Mouse (Mus musculus) bone marrow macrophage, adult 2 months (primary cell): ENCODE measurements around the gene Ipo4. TPM values are rescaled to one million over a fixed set of nuclear protein-coding genes. Genes with fewer than 3 reads are reported as not detected.

Experiments
- H3K27ac ChIP-seq: 2 replicates; pipeline ENCODE4 v1.5.1; 2012; ENCODE audit warnings: low read depth, low read length; ENCODE audit not compliant: insufficient read depth
- H3K4me1 ChIP-seq: 2 replicates; pipeline ENCODE4 v1.6.1; 2012; ENCODE audit warnings: low read length; ENCODE audit not compliant: control insufficient read depth, insufficient read depth
- H3K4me3 ChIP-seq: 2 replicates; pipeline ENCODE4 v1.5.1; 2012; ENCODE audit warnings: mild to moderate bottlenecking, low read length, moderate library complexity; ENCODE audit not compliant: insufficient read depth
- CTCF ChIP-seq: IDR thresholded peaks from 2 replicates; pipeline ENCODE4 v1.5.1; 2012; ENCODE audit warnings: low read depth, mild to moderate bottlenecking, low read length, moderate library complexity
- POLR2A ChIP-seq: IDR thresholded peaks from 2 replicates; pipeline ENCODE4 v1.6.1; 2012; ENCODE audit warnings: mild to moderate bottlenecking, low read depth, low read length, borderline replicate concordance
- polyA plus RNA-seq: library from polyadenylated mRNA; stranded (reverse); fragments of >200 nt; gene quantifications from 2 replicates; pipeline ENCODE4 v1.2.4, GENCODE M21; 2012; ENCODE audit not compliant: missing spikeins, insufficient read depth, insufficient read length

Gene Ipo4
- 31.4 and 33.3 TPM in 2 replicates for polyA plus RNA-seq

DNA sequence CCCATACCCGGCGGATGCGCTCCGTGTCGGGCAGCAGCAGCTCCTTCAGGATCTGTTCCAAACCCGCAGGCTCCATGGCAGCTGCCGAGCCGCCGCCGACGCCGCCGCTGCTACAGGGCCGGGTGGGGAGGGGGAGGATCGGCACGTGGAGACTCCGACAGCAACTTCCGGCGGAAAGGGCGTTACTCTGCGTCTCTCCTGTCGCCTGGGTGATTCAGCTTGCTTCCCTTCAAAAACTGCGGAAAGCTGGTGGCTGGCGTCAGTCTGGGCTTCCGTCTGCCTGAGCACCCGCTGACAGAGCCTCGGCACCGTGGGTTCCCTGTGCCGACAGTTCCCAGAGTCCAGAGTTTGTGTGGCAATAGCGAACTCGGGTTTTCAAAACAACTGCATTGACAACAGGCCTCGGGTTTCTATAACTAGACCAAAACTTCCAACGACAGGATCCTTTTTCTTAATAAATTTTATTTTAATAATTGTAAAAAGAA is at the start of gene Ipo4:
Gene Ipo4, minus strand, starts transcription at position 435 of the 485 bp plus-strand sequence.
- peak within 1 kb of the TSS; percentile 83 for H3K4me3 ChIP-seq
- H3K27ac ChIP-seq = peak within 1 kb of the TSS; percentile 24; the same call in 1 of the 2 replicates
- TF ChIP-seq POLR2A (no peak), CTCF (no peak)
- H3K4me1 ChIP-seq = peaks cover 5% of the 10 kb centered on the region; the same call in 1 of the 2 replicates

DNA sequence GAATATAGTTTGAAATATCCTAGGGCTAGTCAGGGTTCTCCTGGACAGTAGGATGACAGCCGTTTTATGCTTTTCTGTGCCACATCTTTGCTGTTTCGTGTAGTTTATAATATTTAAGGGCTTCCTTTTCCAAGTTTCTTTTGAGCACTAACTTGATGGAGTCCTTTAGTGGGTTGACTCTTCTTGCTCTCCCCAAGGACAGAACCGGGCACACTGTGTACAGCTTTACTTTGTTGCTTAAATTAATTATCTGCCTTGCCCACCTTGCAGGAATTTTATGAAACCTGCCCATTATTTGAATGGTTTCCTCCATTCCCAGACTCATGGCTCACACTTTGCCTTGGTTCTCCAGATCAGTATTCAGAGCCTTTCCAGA is 46.3 kb upstream of the Ipo4 start:
- peak overlapping the region; percentile 87 for H3K4me3 ChIP-seq
- H3K4me1 ChIP-seq = peaks cover 26% of the 10 kb centered on the region
- TF ChIP-seq POLR2A = no peak
- no peak for TF ChIP-seq CTCF
- peak overlapping the region; percentile 26 for H3K27ac ChIP-seq

GRCm38 (mm10) chr14:55681160-55682117 is 45.7 kb upstream of the Ipo4 start, which contains the start of gene Tinf2:
Gene Tinf2 (minus strand): TSS chr14:55681820.
- Histone ChIP-seq H3K4me1 (peaks cover 32% of the 10 kb centered on the region), H3K4me3 (peak within 1 kb of the TSS; percentile 87), H3K27ac (peak within 1 kb of the TSS; percentile 61)
- TF ChIP-seq CTCF = peak; percentile 98
- no peak for TF ChIP-seq POLR2A

GRCm38 (mm10) chr14:55677615-55678014 is 41.9 kb upstream of the Ipo4 start:
- H3K4me3 ChIP-seq = no peak overlapping the region
- H3K4me1 ChIP-seq = peaks cover 26% of the 10 kb centered on the region
- no peak overlapping the region for H3K27ac ChIP-seq
- TF ChIP-seq POLR2A (no peak), CTCF (no peak)

GRCm38 (mm10) chr14:55672741-55673060 is 36.9 kb upstream of the Ipo4 start:
- TF ChIP-seq CTCF (no peak), POLR2A (no peak)
- H3K27ac ChIP-seq = peak overlapping the region; percentile 53; the same call in 1 of the 2 replicates

DNA sequence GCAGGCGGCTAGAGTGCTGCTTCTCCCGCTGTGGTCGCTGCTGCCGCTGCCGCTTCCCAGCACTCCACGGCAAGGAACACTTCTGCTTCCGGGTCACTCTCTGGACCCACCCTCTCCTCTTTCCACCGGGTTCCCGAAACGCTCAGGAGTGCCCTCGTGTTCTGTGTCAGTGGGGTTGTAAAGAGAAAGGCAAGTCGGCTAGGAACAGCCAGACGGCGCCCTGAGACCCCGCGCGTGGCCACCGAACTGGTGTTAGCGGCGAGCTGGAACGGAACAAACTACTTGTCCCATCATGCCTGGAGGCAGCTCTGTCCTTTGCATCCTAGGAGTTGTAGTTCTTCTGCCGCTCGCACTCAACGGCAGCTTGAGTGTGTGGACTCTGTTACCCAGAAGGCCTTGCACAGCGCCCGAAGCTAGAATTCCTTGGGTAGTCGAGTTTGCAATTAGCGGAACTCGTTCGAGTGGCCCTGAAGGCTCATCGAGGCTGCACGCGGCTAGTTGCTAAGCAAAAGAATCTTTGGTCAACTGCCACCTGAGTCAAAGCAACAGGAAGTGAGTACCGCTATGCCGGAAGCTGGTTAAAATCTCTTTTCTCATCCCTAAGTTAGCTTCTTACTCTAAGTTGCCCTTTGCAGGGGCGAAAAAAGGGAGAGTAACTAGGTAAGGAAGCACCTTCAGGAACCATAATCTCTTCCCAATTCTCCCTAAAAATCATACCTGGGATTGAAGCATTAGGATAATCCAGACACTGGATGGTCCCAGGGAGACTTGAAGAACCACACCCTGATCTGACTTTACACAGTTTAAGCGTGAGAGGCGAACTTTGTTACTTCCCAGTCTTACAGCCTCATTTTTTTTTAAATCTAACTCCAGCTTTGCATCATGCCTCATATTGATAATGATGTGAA is 36.3 kb upstream of the Ipo4 start, which contains the start of the genes Gmpr2 and Nedd8:
Gene Gmpr2, plus strand, starts transcription at position 109 of the 908 bp plus-strand sequence.
Gene Nedd8, minus strand, starts transcription at position 292 of the 908 bp plus-strand sequence.
- Histone ChIP-seq H3K27ac (peak within 1 kb of the TSS; percentile 92), H3K4me1 (peaks cover 15% of the 10 kb centered on the region), H3K4me3 (peak within 1 kb of the TSS; percentile 91)
- TF ChIP-seq CTCF = no peak
- TF ChIP-seq POLR2A = no peak

More at GRCm38 (mm10) chr14:55672741-55673060, 36.9 kb upstream of the Ipo4 start:
- peaks cover 18% of the 10 kb centered on the region for H3K4me1 ChIP-seq
- peak overlapping the region; percentile 66 for H3K4me3 ChIP-seq

- H3K4me1 ChIP-seq = peaks cover 9% of the 10 kb centered on the region
- peak overlapping the region; percentile 91 for H3K4me3 ChIP-seq
- H3K27ac ChIP-seq = peak overlapping the region; percentile 92
- TF ChIP-seq POLR2A = no peak
- TF ChIP-seq CTCF = no peak
Observed at GRCm38 (mm10) chr14:55671486-55671832, 35.7 kb upstream of the Ipo4 start.

GRCm38 (mm10) chr14:55660636-55661035 is 24.9 kb upstream of the Ipo4 start:
- TF ChIP-seq POLR2A (no peak), CTCF (no peak)
- Histone ChIP-seq H3K4me3 (peak overlapping the region; percentile 81), H3K4me1 (peaks cover 13% of the 10 kb centered on the region), H3K27ac (peak overlapping the region; percentile 51; the same call in 1 of the 2 replicates)

DNA sequence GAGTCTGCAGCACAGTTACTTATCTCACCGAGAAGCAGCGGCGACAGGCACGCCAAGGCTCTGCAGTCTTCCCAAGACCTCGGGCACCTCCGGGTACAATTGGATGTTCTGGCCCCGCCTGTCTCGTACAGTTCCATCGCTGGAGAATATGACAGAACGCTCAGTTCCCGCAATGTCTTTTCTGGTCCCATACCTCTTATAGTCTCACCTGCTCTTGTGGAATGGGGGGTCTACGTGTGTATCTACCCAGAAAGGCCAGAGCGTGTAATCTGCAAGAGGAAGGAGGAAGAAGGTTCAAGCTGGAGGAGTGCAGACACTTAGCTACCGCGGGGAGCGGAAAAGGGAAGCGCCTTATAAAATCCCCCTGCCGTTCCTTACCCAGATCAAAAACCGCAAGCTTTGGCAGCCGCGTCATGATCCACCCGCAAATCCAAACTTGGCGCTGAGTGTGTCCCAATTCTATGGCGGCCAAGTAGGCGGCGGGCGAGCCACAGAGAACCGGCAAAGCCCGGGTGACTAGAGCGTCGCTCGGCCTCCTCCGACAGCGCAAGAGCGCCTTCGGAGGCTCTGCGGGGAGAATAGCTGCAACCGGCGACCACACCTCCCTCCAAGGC is 24.3 kb upstream of the Ipo4 start, which contains the start of gene Mdp1:
Gene Mdp1, minus strand, starts transcription at position 549 of the 614 bp plus-strand sequence.
- peak within 1 kb of the TSS; percentile 51 for H3K27ac ChIP-seq
- H3K4me1 ChIP-seq = peaks cover 13% of the 10 kb centered on the region
- TF ChIP-seq POLR2A = no peak
- no peak for TF ChIP-seq CTCF
- peak within 1 kb of the TSS; percentile 81 for H3K4me3 ChIP-seq
